Mouse (Mus musculus) midbrain, embryonic 10.5 days (tissue): ENCODE measurements at regions not wholly inside any gene's neighbourhood (a gene's known extent, or its start where the extent isn't known, plus 50 kb on each side); places are given as distances from the start of the nearest gene placed in this dataset.

ENCODE experiments used
- DNase-seq: peaks from one replicate; pipeline ENCODE4 v3.0.0-alpha.2; 2017; ENCODE audit warnings: low spot score
- H3K27ac ChIP-seq: fragments of 300-500 bp; sonication (generic); replicated peaks from 2 replicates; pipeline ENCODE4 v1.5.1; 2016; ENCODE audit warnings: mild to moderate bottlenecking
- H3K27me3 ChIP-seq: fragments of 300-500 bp; sonication (generic); 2 replicates; pipeline ENCODE4 v1.6.1; 2016; ENCODE audit warnings: low read depth, mild to moderate bottlenecking; ENCODE audit not compliant: poor library complexity, severe bottlenecking
- H3K36me3 ChIP-seq: fragments of 300-500 bp; sonication (generic); 2 replicates; pipeline ENCODE4 v1.6.1; 2016; ENCODE audit warnings: mild to moderate bottlenecking, moderate library complexity
- H3K4me1 ChIP-seq: fragments of 300-500 bp; sonication (generic); 2 replicates; pipeline ENCODE4 v1.6.1; 2016
- H3K4me3 ChIP-seq: fragments of 300-500 bp; sonication (generic); 2 replicates; pipeline ENCODE4 v1.5.1; 2016; ENCODE audit warnings: mild to moderate bottlenecking, moderate library complexity
- H3K9me3 ChIP-seq: fragments of 300-500 bp; sonication (generic); replicated peaks from 2 replicates; pipeline ENCODE4 v1.6.1; 2016; ENCODE audit warnings: mild to moderate bottlenecking
- WGBS: fragments of 180-500 bp; shearing (Covaris S2); methylation state at CpG from one replicate; pipeline ENCODE4 v1.1.7; 2016; 5-methylcytosine and 5-hydroxymethylcytosine counted together

DNA sequence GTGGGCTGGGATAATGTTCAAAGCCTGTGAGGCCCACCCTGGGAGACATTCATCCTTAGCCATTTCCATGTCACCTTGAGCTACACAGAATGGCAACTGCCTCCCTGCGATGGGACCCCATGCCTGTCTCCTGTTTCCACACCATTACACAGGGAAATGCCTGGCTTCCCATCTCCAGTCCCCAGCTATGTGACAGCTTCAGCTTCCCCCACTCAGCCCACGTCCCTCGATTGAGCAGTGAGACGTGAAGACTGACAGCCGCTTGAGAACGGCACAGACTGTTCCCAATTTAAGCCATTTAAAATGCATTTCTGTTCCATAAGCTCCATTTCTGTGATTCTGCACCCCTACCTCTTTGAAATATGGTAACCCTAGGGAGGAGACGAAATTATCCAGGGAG, 243.1 kb upstream of the Vstm2b start:
- Histone ChIP-seq H3K4me1 (peaks cover 14% of the 10 kb centered on the region), H3K9me3 (no peaks in the 10 kb centered on the region), H3K36me3 (no peaks in the 10 kb centered on the region), H3K27me3 (no peaks in the 10 kb centered on the region), H3K4me3 (no peak overlapping the region), H3K27ac (no peak overlapping the region)
- no peak for DNase-seq
- WGBS, result 73% methylated on average over 7 of the region's 7 CpGs

DNA sequence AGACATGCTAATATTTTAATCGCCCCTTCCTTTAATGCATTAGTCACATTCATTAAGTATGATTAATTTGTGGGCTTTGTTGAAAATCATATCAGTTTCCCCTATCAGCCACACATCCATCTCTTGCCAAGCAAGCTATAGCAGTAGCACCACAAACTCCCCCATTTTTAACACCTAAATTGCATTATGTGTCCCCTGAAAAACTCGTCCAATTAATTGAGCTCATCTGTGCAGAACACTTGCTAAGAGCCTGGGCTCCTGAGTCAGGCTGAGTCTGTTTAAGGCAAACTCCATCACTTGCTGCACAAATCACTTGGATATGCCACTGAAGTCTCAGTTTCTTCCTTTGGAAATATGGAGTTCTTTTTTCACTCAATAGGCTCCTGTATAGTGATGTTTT, 242.7 kb upstream of the Vstm2b start:
- 88% methylated on average over 2 of the region's 2 CpGs for WGBS

DNA sequence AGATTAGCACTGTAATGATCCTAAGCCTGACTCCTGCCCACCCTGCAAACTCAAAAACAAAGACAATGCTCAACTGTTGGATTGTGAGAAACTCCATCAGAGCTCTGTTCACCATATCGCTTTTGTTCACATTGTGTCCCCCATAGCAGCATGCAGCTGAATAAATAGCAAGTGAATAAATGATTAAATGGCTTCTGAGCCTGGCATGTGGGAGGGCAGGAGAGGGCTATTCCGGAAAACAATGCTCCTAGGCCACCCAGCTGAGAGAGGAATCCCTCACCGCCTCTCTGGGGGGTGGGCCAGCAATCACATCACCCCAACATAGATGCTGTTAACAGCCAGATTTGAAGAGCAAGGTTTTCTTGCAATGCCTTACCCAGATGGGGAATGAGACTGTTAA, 238.5 kb upstream of the Vstm2b start:
- DNase-seq, result no peak
- Histone ChIP-seq H3K27me3 (no peaks in the 10 kb centered on the region), H3K27ac (peak overlapping the region; percentile 49), H3K4me3 (no peak overlapping the region), H3K9me3 (no peaks in the 10 kb centered on the region), H3K36me3 (no peaks in the 10 kb centered on the region), H3K4me1 (peaks cover 17% of the 10 kb centered on the region)
- WGBS, result 17% methylated on average over 3 of the region's 3 CpGs

More for the DNA sequence above, 242.7 kb upstream of the Vstm2b start:
- H3K4me1 ChIP-seq, result peaks cover 17% of the 10 kb centered on the region
- no peak for DNase-seq
- H3K27ac ChIP-seq, result no peak overlapping the region
- no peak overlapping the region for H3K4me3 ChIP-seq
- no peaks in the 10 kb centered on the region for H3K9me3 ChIP-seq
- H3K27me3 ChIP-seq, result no peaks in the 10 kb centered on the region
- no peaks in the 10 kb centered on the region for H3K36me3 ChIP-seq

DNA sequence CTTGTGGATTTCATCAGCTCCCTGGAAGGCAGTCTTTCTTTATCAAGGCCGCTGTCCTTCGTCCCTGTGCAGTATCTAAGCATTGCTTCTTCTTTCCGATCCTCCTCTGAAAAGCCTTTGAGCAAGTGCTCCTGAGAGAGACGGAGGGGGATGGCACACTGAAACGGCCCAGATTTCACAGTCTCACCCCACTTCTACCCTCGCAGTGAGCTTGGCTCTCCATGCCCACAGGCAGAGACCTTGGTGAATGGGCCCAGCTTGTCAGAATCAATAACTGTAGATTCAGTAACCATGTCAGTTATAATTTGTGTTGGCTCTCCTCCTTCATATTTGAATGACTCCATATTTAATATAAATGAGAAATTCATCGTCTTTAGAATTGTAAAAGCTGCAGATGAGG, 234.3 kb upstream of the Vstm2b start:
- 88% methylated on average over 7 of the region's 7 CpGs for WGBS
- Histone ChIP-seq H3K27me3 (no peaks in the 10 kb centered on the region), H3K4me3 (no peak overlapping the region), H3K27ac (no peak overlapping the region), H3K4me1 (peaks cover 15% of the 10 kb centered on the region), H3K9me3 (no peaks in the 10 kb centered on the region), H3K36me3 (no peaks in the 10 kb centered on the region)
- DNase-seq, result no peak

DNA sequence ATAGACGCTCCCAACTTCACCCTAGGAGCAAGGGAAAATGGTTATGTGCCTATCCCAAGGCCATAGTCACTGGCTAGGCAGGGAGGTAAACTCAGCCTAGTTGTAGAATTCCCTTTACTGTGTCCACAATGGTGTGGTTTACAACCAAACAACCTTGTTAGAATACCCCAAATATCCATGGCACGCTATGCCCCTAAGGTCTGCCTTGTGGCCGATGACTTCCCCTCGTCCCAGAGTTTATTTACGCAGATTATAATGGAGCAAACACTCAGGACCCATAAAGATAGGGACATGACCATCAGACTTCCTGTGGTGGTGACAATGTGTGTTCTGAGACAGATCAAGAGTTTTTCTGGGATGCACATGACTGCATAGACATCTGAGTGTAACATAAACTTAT, 231.5 kb upstream of the Vstm2b start:
- H3K4me3 ChIP-seq, result no peak overlapping the region
- no peak for DNase-seq
- WGBS, result 93% methylated on average over 5 of the region's 5 CpGs

DNA sequence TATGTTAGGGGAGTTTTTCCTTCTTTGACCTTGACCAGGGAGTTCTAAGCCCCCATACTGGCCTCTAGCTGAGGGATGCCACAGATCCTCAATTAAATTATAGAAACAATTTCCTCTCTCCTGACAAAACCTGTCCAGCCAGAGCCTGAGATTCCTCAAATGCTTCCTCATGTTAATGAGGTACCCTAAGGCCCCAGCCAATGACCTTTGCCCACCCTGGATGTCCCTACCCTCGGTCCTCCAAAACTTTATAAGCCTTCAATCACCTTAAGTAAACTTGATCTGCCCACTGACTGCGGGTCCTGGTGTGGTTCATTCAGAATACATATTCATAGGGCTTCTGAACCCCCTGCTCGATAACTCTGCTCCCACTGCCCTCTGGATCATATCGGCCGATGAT, 227.7 kb upstream of the Vstm2b start:
- Histone ChIP-seq H3K4me3 (no peak overlapping the region), H3K27me3 (no peaks in the 10 kb centered on the region), H3K36me3 (no peaks in the 10 kb centered on the region), H3K9me3 (no peaks in the 10 kb centered on the region), H3K4me1 (peaks cover 6% of the 10 kb centered on the region), H3K27ac (no peak overlapping the region)
- 83% methylated on average over 5 of the region's 5 CpGs for WGBS
- DNase-seq, result no peak

More for the DNA sequence above, 231.5 kb upstream of the Vstm2b start:
- no peaks in the 10 kb centered on the region for H3K36me3 ChIP-seq
- no peaks in the 10 kb centered on the region for H3K27me3 ChIP-seq
- no peaks in the 10 kb centered on the region for H3K4me1 ChIP-seq
- H3K9me3 ChIP-seq, result no peaks in the 10 kb centered on the region
- H3K27ac ChIP-seq, result no peak overlapping the region

DNA sequence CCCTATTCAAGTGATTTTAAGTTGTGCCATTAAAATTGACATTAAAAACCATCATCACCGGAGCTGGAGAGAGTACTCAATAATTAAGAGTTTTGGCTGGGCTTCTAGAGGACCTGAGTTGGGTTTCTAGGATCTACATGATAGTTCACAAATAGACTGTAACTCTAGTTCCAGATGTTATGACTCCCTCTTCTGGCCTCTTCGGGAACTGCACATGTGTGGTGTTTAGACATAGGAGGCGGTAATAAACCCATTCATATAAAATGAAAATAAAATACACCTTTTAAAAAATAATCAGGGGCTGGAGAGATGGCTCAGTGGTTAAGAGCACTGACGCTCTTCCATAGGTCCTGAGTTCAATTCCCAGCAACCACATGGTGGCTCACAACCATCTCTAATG, 227.1 kb upstream of the Vstm2b start:
- Histone ChIP-seq H3K4me1 (peaks cover 6% of the 10 kb centered on the region), H3K27ac (no peak overlapping the region), H3K4me3 (no peak overlapping the region), H3K27me3 (no peaks in the 10 kb centered on the region), H3K36me3 (no peaks in the 10 kb centered on the region), H3K9me3 (no peaks in the 10 kb centered on the region)
- WGBS, result 95% methylated on average over 4 of the region's 4 CpGs
- DNase-seq, result no peak

DNA sequence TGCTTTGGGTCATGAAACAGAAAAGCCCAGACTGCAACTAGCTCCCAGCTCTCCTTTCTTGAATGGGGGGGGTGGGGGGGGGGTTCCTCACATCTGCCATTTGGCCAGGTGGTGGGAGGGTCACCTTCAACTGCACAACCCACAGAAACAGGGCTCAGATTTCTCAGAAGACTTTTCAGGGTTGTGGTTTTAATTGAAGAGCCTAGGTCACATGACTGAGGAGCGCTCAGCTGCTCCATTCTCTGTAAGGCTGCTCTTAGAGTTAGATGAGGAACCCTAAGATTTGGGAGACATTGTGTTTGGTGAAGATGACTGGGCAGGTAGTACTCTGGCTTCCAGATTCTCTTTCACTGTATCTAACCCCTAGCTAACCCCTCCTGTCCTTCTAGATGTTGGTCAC, 225.8 kb upstream of the Vstm2b start:
- H3K9me3 ChIP-seq, result no peaks in the 10 kb centered on the region
- H3K4me3 ChIP-seq, result no peak overlapping the region
- H3K4me1 ChIP-seq, result peaks cover 6% of the 10 kb centered on the region
- H3K27me3 ChIP-seq, result no peaks in the 10 kb centered on the region
- no peaks in the 10 kb centered on the region for H3K36me3 ChIP-seq
- H3K27ac ChIP-seq, result no peak overlapping the region
- DNase-seq, result no peak
- 85% methylated on average over 1 of the region's 1 CpGs for WGBS

DNA sequence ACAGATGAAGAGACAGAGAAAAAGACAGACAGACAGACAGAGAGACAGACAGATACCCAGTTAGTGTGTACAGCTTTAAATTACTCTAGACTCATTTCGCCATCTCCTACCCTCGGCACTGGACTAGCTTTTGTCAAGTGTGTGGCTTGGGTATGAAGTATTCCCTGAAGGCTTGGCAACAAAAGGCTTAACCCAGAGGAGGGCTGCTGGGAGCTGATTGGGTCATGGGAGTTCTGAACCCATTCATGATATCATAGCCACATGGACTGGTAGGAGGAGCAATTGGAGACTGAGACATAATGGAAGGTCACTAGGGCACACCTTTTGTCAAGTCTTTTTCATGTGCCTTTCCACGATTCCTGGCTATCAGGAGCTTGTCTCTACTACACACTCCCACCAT, 223.7 kb upstream of the Vstm2b start:
- no peak for DNase-seq
- Histone ChIP-seq H3K36me3 (no peaks in the 10 kb centered on the region), H3K27me3 (no peaks in the 10 kb centered on the region; the same call in 1 of the 2 replicates), H3K4me1 (peaks cover 6% of the 10 kb centered on the region), H3K9me3 (no peaks in the 10 kb centered on the region), H3K27ac (no peak overlapping the region), H3K4me3 (no peak overlapping the region)
- WGBS, result 39% methylated on average over 3 of the region's 3 CpGs

DNA sequence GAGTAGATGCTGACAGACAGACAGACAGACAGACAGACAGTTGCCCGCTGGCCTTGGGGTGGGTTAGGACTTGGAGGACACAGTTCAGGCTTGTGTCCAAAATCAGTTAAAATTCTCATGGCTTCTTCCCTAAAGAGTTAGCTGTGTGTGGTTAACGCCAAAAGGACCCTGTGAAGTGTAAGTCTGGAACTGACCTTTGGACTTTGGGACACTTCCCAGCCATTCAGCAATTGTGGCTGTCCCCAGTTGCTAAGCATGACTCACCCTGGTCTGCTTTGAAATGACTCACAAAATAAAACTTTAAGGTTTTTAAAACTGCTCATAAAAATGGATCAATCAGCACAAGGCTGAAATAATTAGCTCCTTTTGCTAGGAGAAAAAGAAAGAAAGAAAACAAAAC, 220.5 kb upstream of the Vstm2b start:
- H3K27ac ChIP-seq, result no peak overlapping the region
- no peak for DNase-seq
- no peaks in the 10 kb centered on the region for H3K36me3 ChIP-seq
- no peaks in the 10 kb centered on the region for H3K9me3 ChIP-seq
- H3K27me3 ChIP-seq, result peaks cover 9% of the 10 kb centered on the region
- H3K4me3 ChIP-seq, result no peak overlapping the region
- whole genome bisulfite sequencing, result 76% methylated on average over 2 of the region's 2 CpGs
- peaks cover 23% of the 10 kb centered on the region for H3K4me1 ChIP-seq

DNA sequence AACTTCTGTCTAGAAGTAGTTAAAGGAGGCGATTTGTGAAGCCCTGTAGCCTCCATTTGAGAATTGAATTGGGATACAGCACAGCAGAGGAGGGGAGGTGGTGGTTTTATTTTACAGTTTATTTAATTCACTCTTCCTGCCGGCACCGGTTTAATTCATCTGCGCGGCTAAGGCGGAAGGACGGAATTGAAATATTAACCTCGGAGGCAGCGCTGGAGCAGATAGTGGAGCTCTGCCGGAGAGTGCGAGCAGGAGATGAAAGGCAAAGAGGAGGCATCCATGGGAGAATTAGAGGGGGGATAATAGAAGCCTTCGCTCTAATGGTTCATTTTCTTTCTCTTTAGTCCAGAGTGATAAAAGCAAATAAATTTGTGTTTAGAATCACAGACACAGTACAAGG, 217.6 kb upstream of the Vstm2b start:
- no peak overlapping the region for H3K27ac ChIP-seq
- no peak for DNase-seq
- WGBS, result 64% methylated on average over 12 of the region's 12 CpGs

DNA sequence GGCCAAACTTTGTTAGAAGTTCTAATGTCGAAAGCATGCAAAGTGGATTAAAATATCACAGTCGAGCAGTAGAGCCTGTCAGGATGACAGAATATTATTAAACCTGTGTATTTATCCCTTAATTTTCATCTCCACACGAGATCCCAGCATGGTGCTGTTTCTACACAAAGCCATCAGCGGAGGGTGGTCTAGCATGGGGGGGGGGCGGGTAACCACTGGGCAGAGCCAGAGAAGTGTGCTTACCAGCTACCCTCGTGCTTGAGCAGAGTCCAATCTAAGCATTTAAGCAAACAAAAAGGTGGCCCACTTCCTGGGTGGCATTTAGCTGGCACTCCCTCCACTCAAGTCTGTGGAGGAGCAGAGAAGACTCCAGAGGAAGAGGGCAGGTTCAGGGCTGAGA, 217.1 kb upstream of the Vstm2b start:
- no peak overlapping the region for H3K4me3 ChIP-seq
- no peaks in the 10 kb centered on the region for H3K9me3 ChIP-seq
- WGBS, result 40% methylated on average over 6 of the region's 6 CpGs
- peaks cover 17% of the 10 kb centered on the region for H3K4me1 ChIP-seq
- DNase-seq, result no peak
- H3K36me3 ChIP-seq, result no peaks in the 10 kb centered on the region
- H3K27ac ChIP-seq, result no peak overlapping the region
- H3K27me3 ChIP-seq, result peaks cover 11% of the 10 kb centered on the region

More for the DNA sequence above, 217.6 kb upstream of the Vstm2b start:
- H3K36me3 ChIP-seq, result no peaks in the 10 kb centered on the region
- H3K4me1 ChIP-seq, result peaks cover 17% of the 10 kb centered on the region
- no peak overlapping the region for H3K4me3 ChIP-seq
- peaks cover 11% of the 10 kb centered on the region for H3K27me3 ChIP-seq
- no peaks in the 10 kb centered on the region for H3K9me3 ChIP-seq

DNA sequence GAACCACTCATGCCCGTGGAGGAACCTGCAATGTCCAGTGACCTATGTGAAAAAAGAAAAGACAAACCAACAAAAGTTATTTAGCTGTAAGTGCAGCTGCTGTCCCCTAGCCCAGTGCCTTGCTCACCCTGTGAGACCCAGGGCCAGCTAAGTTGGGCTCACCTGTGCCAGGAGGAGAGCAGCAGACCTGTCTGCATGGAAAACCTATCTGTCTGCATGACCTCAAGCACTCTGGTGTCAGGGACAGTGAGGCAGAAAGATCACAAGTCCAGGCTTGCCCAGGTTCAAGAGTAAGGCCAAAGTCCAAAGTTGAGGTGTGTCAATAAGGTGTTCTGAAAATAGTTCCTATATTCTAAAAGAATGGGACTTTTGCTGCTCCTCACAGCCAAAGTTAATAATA, 215.0 kb upstream of the Vstm2b start:
- Histone ChIP-seq H3K27ac (no peak overlapping the region), H3K36me3 (no peaks in the 10 kb centered on the region), H3K9me3 (no peaks in the 10 kb centered on the region), H3K4me3 (no peak overlapping the region), H3K27me3 (peaks cover 11% of the 10 kb centered on the region), H3K4me1 (peaks cover 17% of the 10 kb centered on the region)
- 80% methylated on average over 1 of the region's 1 CpGs for WGBS
- no peak for DNase-seq

DNA sequence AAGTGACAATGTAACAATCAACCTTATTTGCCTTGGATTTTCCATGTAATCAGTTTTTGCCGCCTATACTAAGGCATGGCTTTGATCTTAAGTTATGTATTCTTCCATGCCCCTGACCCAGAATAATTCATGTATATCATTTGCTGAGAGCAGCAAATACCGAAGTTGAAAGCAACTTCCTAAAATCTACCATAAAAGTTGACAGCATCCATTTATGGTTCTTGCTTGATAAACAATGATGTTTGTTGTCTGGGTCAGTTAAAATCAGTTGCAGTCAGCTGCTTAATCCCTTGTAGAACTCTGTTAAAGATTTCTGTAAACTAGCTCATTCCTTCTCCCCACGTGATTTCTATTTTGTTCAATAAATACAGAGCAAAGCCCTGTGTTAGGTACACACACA, 214.5 kb upstream of the Vstm2b start:
- no peak overlapping the region for H3K27ac ChIP-seq
- peaks cover 11% of the 10 kb centered on the region for H3K27me3 ChIP-seq
- no peak for DNase-seq
- H3K4me3 ChIP-seq, result no peak overlapping the region
- WGBS, result 68% methylated on average over 3 of the region's 3 CpGs
- no peaks in the 10 kb centered on the region for H3K36me3 ChIP-seq
- no peaks in the 10 kb centered on the region for H3K9me3 ChIP-seq
- H3K4me1 ChIP-seq, result peaks cover 17% of the 10 kb centered on the region
